Mouse (Mus musculus) ES-E14 (cell line): Measurements from ENCODE around the gene Nfib.

Source experiments
- CHD2 ChIP-seq: IDR thresholded peaks from 2 replicates; pipeline ENCODE4 v1.6.1; 2014; ENCODE audit warnings: mild to moderate bottlenecking, low read depth, low read length, inconsistent platforms
- HCFC1 ChIP-seq: IDR thresholded peaks from 2 replicates; pipeline ENCODE4 v1.6.1; 2012; ENCODE audit warnings: low read length, inconsistent platforms, borderline replicate concordance; ENCODE audit not compliant: insufficient read depth
- MAFK ChIP-seq: IDR thresholded peaks from 2 replicates; pipeline ENCODE4 v1.6.1; 2014; ENCODE audit warnings: mild to moderate bottlenecking, low read depth, low read length, inconsistent platforms; ENCODE audit not compliant: insufficient read depth
- ZC3H11A ChIP-seq: IDR thresholded peaks from 2 replicates; pipeline ENCODE4 v1.6.1; 2012; ENCODE audit warnings: low read depth, mild to moderate bottlenecking, inconsistent platforms, low read length, borderline replicate concordance
- ZNF384 ChIP-seq: IDR thresholded peaks from 2 replicates; pipeline ENCODE4 v1.6.1; 2012; ENCODE audit warnings: low read depth, low read length, inconsistent platforms

GRCm38 (mm10) chr4:82336951-82337381 lies 368.6 kb downstream of the Nfib start:
- TF ChIP-seq MAFK (no peak), ZNF384 (no peak), ZC3H11A (no peak), HCFC1 (no peak), CHD2 (no peak)
